Mouse (Mus musculus) cerebellum, postnatal 25 days (tissue): Measurements from ENCODE around the gene Usp24.

ENCODE experiments used
- DNase-seq, 2 experiments: peaks; one replicate each; pipeline ENCODE4 v3.0.0; 2021; ENCODE audit warnings: mixed read lengths in 2 of 2

Usp24 gene

GRCm38 (mm10) chr4:106315921-106316350 lies at the start of gene Usp24:
Gene Usp24, plus strand, starts transcription at chr4:106316213.
- DNase-seq = peak; percentile 84 to 87

GRCm38 (mm10) chr4:106276937-106277336 lies 39.1 kb upstream of the Usp24 start:
- no peak for DNase-seq

- no peak for DNase-seq
Observed at GRCm38 (mm10) chr4:106279177-106279576, 36.8 kb upstream of the Usp24 start.

DNA sequence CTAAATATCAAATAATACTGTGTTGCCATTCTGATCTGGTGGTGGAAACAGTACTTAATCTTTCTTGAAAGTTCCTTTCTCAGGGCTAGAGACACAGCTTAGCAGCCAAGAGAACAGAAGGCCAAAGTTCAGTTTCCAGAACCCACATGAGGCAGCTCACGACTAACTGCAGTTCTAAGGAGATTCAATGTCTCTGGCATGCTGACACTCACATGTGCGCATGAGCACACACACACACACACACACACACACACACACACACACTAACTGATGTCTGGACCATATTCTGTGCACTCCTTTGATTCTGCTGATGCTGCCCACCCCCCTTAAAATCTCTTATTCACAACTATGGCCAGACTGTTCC lies 34.9 kb upstream of the Usp24 start:
- peak; percentile 24 to 39 for DNase-seq

DNA sequence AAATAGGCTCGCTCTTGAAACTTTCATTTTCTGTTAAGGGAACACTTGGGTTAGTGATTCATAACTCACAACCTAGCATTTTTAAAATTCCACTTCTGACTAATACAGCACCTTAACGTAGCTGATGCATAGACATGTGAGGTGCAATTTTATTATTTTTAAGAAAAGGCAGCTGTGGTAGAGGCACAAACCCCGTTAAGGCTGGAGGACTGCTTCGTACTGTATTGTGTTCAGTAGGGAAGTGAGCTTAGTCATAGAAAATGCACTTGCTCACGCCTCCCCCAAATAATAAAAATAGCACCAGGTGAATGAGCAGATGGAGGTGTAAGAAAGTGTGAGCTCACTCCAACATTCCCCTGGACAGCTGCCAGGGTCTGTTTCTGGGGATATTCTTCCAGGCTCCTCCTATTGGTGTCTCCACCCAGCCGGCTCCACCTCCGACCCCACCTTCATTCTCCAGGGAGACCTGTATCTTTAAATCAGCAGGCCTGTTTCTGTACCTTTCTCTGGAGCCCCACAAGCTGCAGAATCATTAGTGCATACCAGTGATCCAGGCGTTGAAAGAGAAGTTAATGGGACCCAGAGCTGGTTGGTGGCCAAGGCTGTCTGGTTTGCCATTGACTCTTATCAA lies 34.4 kb upstream of the Usp24 start:
- peak; percentile 87 to 94 for DNase-seq

- DNase-seq = no peak
Observed at GRCm38 (mm10) chr4:106282123-106282510, 33.9 kb upstream of the Usp24 start.

GRCm38 (mm10) chr4:106286958-106287743 lies 28.9 kb upstream of the Usp24 start:
- DNase-seq = no peak

GRCm38 (mm10) chr4:106290201-106290600 lies 25.8 kb upstream of the Usp24 start:
- no peak for DNase-seq

GRCm38 (mm10) chr4:106292823-106293222 lies 23.2 kb upstream of the Usp24 start:
- DNase-seq = no peak

- DNase-seq = no peak
Observed at GRCm38 (mm10) chr4:106293378-106294090, 22.5 kb upstream of the Usp24 start.

- no peak for DNase-seq
Observed at GRCm38 (mm10) chr4:106295696-106296095, 20.3 kb upstream of the Usp24 start.

- no peak for DNase-seq
Observed at GRCm38 (mm10) chr4:106296412-106297086, 19.5 kb upstream of the Usp24 start.

GRCm38 (mm10) chr4:106301346-106301745 lies 14.7 kb upstream of the Usp24 start:
- DNase-seq = no peak

DNA sequence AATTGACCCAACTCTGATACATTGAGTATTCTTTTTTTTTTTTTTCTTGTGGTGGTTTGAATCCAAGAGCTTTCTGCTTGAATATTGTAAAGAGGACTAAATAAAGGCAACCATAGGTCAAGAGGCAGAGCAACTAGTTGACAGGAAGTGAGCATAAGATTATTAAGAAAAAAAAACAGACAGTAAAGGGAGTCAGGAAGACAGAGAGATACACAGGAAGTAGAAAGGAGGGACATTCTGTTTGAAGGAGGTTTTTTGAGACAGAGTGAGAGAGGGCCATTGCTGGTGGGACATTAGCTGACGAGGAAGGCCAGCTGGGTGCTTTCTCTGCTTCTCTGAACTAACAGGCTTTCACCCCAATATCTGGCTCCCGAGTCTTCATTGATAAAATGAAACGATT lies 7.9 kb upstream of the Usp24 start:
- DNase-seq = no peak

- no peak for DNase-seq
Observed at GRCm38 (mm10) chr4:106312651-106313050, 3.4 kb upstream of the Usp24 start.

DNA sequence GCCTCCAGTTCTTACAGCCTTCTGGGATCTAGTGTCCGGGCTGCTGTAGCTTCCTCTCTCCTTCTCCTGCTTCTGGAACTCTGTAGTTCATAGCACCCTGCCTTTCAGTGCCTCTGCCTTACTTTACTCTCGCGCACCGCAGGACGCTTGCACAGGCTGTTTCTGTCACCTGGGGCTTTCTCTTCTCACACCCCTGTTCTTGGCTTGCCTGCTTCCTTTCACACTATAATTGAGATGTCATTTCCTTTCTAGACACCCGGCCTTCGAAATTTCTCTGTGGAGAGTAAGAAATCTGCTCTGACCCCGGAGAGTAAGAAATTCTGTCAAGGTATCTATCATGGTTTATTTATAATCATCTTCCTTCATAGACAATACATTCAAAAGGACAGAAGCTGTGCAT lies 2.9 kb upstream of the Usp24 start:
- no peak for DNase-seq

DNA sequence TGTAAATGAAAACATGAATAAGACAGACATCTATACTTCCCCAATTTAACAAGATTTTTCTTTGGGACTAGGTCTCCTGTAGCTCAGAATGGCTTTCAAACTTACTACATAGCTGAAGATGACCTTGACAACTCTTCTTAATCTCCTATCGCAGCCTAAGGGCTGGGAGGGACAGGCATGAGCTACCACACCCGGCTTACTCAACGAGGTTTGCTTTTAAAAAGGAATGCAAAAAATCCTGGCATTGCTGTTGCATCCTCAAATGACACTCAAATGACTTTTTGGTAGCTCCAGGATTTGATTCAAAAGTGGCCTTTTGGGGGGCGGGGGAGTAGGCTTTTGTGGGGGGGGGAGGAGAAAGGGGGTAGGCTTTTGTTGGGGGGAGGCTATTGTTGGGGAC lies 2.1 kb upstream of the Usp24 start:
- no peak for DNase-seq

DNA sequence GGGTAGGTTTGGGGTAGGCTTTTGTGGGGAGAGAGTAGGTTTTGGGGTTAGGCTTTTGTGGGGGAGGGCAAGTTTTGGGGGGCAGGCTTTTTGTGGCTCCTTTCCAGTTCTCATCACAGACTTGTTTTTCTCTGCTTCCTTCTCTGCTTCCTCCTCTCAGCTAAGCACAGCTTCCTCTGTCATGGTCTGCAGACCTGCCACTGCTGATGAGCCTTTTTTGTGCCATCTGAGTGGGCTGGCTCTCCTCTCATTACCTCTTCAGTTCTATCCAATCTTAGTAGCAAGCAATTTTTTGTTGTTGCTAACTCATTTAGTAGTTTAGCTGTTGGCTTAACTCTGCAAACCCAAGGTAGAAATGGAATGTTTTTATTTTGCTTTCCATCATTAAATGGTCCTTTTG lies 1.7 kb upstream of the Usp24 start:
- DNase-seq = no peak

- peak in 1 of 2 experiments; percentile 76 for DNase-seq
Observed at GRCm38 (mm10) chr4:106316351-106317178, 552 bp downstream of the Usp24 start.

- peak in 1 of 2 experiments; percentile 26 for DNase-seq
Observed at GRCm38 (mm10) chr4:106317179-106318055, 1.4 kb downstream of the Usp24 start.

- DNase-seq = no peak
Observed at GRCm38 (mm10) chr4:106318208-106318607, 2.2 kb downstream of the Usp24 start.
